1 mouse cellular context compared by ENCODE assay signal in the genomic region with DNA sequence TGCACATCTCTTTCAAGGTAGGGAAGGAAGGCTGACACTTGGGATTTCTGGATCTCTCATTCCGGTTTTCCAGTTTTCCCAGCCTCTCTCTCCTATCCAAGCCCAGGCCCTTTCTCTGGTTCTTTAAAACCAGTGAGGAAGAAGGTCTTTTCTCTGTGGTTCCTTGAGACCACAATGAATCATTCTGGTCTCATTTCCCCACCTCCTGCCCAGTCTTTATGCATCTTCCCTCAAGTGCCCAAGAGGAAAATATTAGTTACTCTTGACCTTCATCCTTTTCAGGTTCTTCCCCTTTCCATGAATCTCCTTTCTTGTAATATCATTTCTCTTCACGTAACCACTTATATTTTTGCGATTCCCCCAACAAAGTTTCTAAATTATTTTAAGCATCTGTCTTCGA.
TF ChIP-seq lines count a peak whose summit lies in the region.

No protein-coding gene starts in this region.

TF ChIP-seq in MEL, 35 proteins besides CTCF, POLR2A, EP300 and RAD21:
- no peak for TF ChIP-seq ETS1 (IDR thresholded peaks at IDR 0.05; ENCODE audit: low read depth, low read length)
- TF ChIP-seq USF1 (IDR thresholded peaks at IDR 0.05; ENCODE audit: low read depth, low read length) = no peak
- no peak for TF ChIP-seq MXI1 (IDR thresholded peaks at IDR 0.05; ENCODE audit: low read depth, low read length)
- no peak for TF ChIP-seq CHD2 (IDR thresholded peaks at IDR 0.05; ENCODE audit: low read length)
- TF ChIP-seq GATA1 (IDR thresholded peaks at IDR 0.05; ENCODE audit: low read depth, low read length) = no peak
- TF ChIP-seq RCOR1 (IDR thresholded peaks at IDR 0.05; ENCODE audit: low read depth, low read length) = no peak
- TF ChIP-seq CHD1 (IDR thresholded peaks at IDR 0.05; ENCODE audit: low read depth, low read length) = no peak
- no peak for TF ChIP-seq POLR2AphosphoS5 (IDR thresholded peaks at IDR 0.05; ENCODE audit: borderline replicate concordance, low read depth, low read length)
- TF ChIP-seq KAT2A (conservative IDR thresholded peaks at IDR 0.05; ENCODE audit: low read depth, low read length) = no peak
- no peak for TF ChIP-seq NELFE (IDR thresholded peaks at IDR 0.05; ENCODE audit: low read depth, low read length)
- no peak for TF ChIP-seq UBTF (IDR thresholded peaks at IDR 0.05; ENCODE audit: borderline replicate concordance, insufficient read depth, low read depth, low read length)
